Mouse (Mus musculus): ENCODE data around the gene Bbof1. TPM values are rescaled to one million over a fixed set of nuclear protein-coding genes. Genes with fewer than 3 reads are reported as not detected.

Gene Bbof1
- polyA plus RNA-seq, 1 experiment from 2014 or later: 5.0 TPM

GRCm38 (mm10) chr12:84450351-84450717, 41.5 kb downstream of the Bbof1 start:
- H3K9ac ChIP-seq (replicated peaks; ENCODE audit: low read depth, low read length): peak overlapping the region; percentile 82
- H3K9me3 ChIP-seq (ENCODE audit: control insufficient read depth, low read length): no peaks in the 10 kb centered on the region
- ATAC-seq: no peak
- H3K36me3 ChIP-seq (ENCODE audit: control insufficient read depth, insufficient read depth): no peaks in the 10 kb centered on the region
- H3K4me3 ChIP-seq (replicated peaks; ENCODE audit: low read length): peak overlapping the region; percentile 64
- H3K27ac ChIP-seq (ENCODE audit: low read length): peak overlapping the region; percentile 69
- under 1% methylated on average over 6 of the region's 6 CpGs for WGBS
- 0 out of 2 replicates have a peak, but pooled peaks cover 5% of the 10 kb centered on the region for H3K27me3 ChIP-seq (replicated peaks; ENCODE audit: control insufficient read depth, insufficient read depth, low read length)
- peak overlapping the region; percentile 87 for H3K4me2 ChIP-seq (ENCODE audit: low read length)
- H3K4me1 ChIP-seq (replicated peaks; ENCODE audit: control insufficient read depth, insufficient read depth, low read length): peaks cover 21% of the 10 kb centered on the region

GRCm38 (mm10) chr12:84450718-84451646, 42.1 kb downstream of the Bbof1 start, which contains the start of the genes Aldh6a1 and Lin52:
Gene Aldh6a1 (minus strand): TSS chr12:84451004.
Gene Lin52 (plus strand): TSS chr12:84451422.
- WGBS: under 1% methylated on average over 49 of the region's 49 CpGs
- ATAC-seq: peak; percentile 98
- H3K4me3 ChIP-seq (replicated peaks; ENCODE audit: low read length): peak within 1 kb of the TSS; percentile 64

GRCm38 (mm10) chr12:84451801-84452200, 42.9 kb downstream of the Bbof1 start:
- H3K36me3 ChIP-seq (ENCODE audit: control insufficient read depth, insufficient read depth): peaks cover under 1% of the 10 kb centered on the region; the same call in 1 of the 2 replicates
- ATAC-seq: no peak
- 2% methylated on average over 11 of the region's 11 CpGs for WGBS
- peak overlapping the region; percentile 20; the same call in 1 of the 2 replicates for H3K27ac ChIP-seq (ENCODE audit: low read length)
- peaks cover 21% of the 10 kb centered on the region for H3K4me1 ChIP-seq (replicated peaks; ENCODE audit: control insufficient read depth, insufficient read depth, low read length)
- 0 out of 2 replicates have a peak, but pooled peaks cover 5% of the 10 kb centered on the region for H3K27me3 ChIP-seq (replicated peaks; ENCODE audit: control insufficient read depth, insufficient read depth, low read length)
- H3K4me3 ChIP-seq (replicated peaks; ENCODE audit: low read length): peak overlapping the region; percentile 64
- peak overlapping the region; percentile 69 for H3K4me2 ChIP-seq (ENCODE audit: low read length)
- no peaks in the 10 kb centered on the region for H3K9me3 ChIP-seq (ENCODE audit: control insufficient read depth, low read length)
- H3K9ac ChIP-seq (replicated peaks; ENCODE audit: low read depth, low read length): peak overlapping the region; percentile 53

More at GRCm38 (mm10) chr12:84450718-84451646, 42.1 kb downstream of the Bbof1 start, which contains the start of the genes Aldh6a1 and Lin52:
- Histone ChIP-seq H3K9ac (replicated peaks; ENCODE audit: low read depth, low read length) (peak within 1 kb of the TSS; percentile 82), H3K4me1 (replicated peaks; ENCODE audit: control insufficient read depth, insufficient read depth, low read length) (peaks cover 21% of the 10 kb centered on the region), H3K4me2 (ENCODE audit: low read length) (peak within 1 kb of the TSS; percentile 87), H3K36me3 (ENCODE audit: control insufficient read depth, insufficient read depth) (no peaks in the 10 kb centered on the region), H3K27ac (ENCODE audit: low read length) (peak within 1 kb of the TSS; percentile 69), H3K27me3 (replicated peaks; ENCODE audit: control insufficient read depth, insufficient read depth, low read length) (0 out of 2 replicates have a peak, but pooled peaks cover 5% of the 10 kb centered on the region), H3K9me3 (ENCODE audit: control insufficient read depth, low read length) (no peaks in the 10 kb centered on the region)

GRCm38 (mm10) chr12:84456911-84457310, 48.0 kb downstream of the Bbof1 start:
- Histone ChIP-seq H3K4me3 (replicated peaks; ENCODE audit: low read length) (no peak overlapping the region), H3K4me1 (replicated peaks; ENCODE audit: control insufficient read depth, insufficient read depth, low read length) (peaks cover 11% of the 10 kb centered on the region), H3K27ac (ENCODE audit: low read length) (no peak overlapping the region), H3K4me2 (ENCODE audit: low read length) (no peak overlapping the region), H3K9me3 (ENCODE audit: control insufficient read depth, low read length) (no peaks in the 10 kb centered on the region), H3K36me3 (ENCODE audit: control insufficient read depth, insufficient read depth) (peaks cover 9% of the 10 kb centered on the region), H3K9ac (replicated peaks; ENCODE audit: low read depth, low read length) (no peak overlapping the region), H3K27me3 (replicated peaks; ENCODE audit: control insufficient read depth, insufficient read depth, low read length) (no peaks in the 10 kb centered on the region)
- WGBS: 91% methylated on average over 3 of the region's 3 CpGs
- ATAC-seq: no peak

GRCm38 (mm10) chr12:84459845-84460244, 51.0 kb downstream of the Bbof1 start:
- Histone ChIP-seq H3K36me3 (ENCODE audit: control insufficient read depth, insufficient read depth) (peaks cover 9% of the 10 kb centered on the region), H3K4me3 (replicated peaks; ENCODE audit: low read length) (no peak overlapping the region), H3K9ac (replicated peaks; ENCODE audit: low read depth, low read length) (no peak overlapping the region), H3K9me3 (ENCODE audit: control insufficient read depth, low read length) (no peaks in the 10 kb centered on the region), H3K4me1 (replicated peaks; ENCODE audit: control insufficient read depth, insufficient read depth, low read length) (no peaks in the 10 kb centered on the region), H3K4me2 (ENCODE audit: low read length) (no peak overlapping the region), H3K27me3 (replicated peaks; ENCODE audit: control insufficient read depth, insufficient read depth, low read length) (no peaks in the 10 kb centered on the region), H3K27ac (ENCODE audit: low read length) (no peak overlapping the region)
- WGBS: 67% methylated on average over 1 of the region's 1 CpGs
- ATAC-seq: no peak

GRCm38 (mm10) chr12:84461416-84461815, 52.5 kb downstream of the Bbof1 start:
- WGBS: 96% methylated on average over 5 of the region's 5 CpGs
- Histone ChIP-seq H3K4me3 (replicated peaks; ENCODE audit: low read length) (no peak overlapping the region), H3K36me3 (ENCODE audit: control insufficient read depth, insufficient read depth) (peaks cover 9% of the 10 kb centered on the region), H3K27me3 (replicated peaks; ENCODE audit: control insufficient read depth, insufficient read depth, low read length) (no peaks in the 10 kb centered on the region), H3K4me2 (ENCODE audit: low read length) (no peak overlapping the region), H3K4me1 (replicated peaks; ENCODE audit: control insufficient read depth, insufficient read depth, low read length) (no peaks in the 10 kb centered on the region), H3K9me3 (ENCODE audit: control insufficient read depth, low read length) (no peaks in the 10 kb centered on the region), H3K9ac (replicated peaks; ENCODE audit: low read depth, low read length) (no peak overlapping the region), H3K27ac (ENCODE audit: low read length) (no peak overlapping the region)
- ATAC-seq: no peak

- Histone ChIP-seq H3K27me3 (replicated peaks; ENCODE audit: control insufficient read depth, insufficient read depth, low read length) (no peaks in the 10 kb centered on the region), H3K27ac (ENCODE audit: low read length) (no peak overlapping the region), H3K9ac (replicated peaks; ENCODE audit: low read depth, low read length) (no peak overlapping the region), H3K4me3 (replicated peaks; ENCODE audit: low read length) (no peak overlapping the region), H3K9me3 (ENCODE audit: control insufficient read depth, low read length) (no peaks in the 10 kb centered on the region), H3K36me3 (ENCODE audit: control insufficient read depth, insufficient read depth) (peaks cover 7% of the 10 kb centered on the region), H3K4me1 (replicated peaks; ENCODE audit: control insufficient read depth, insufficient read depth, low read length) (no peaks in the 10 kb centered on the region), H3K4me2 (ENCODE audit: low read length) (no peak overlapping the region)
- no peak for ATAC-seq
- 84% methylated on average over 3 of the region's 3 CpGs for WGBS
Observed at GRCm38 (mm10) chr12:84462856-84463255, 54.0 kb downstream of the Bbof1 start.

GRCm38 (mm10) chr12:84468701-84469100, 59.8 kb downstream of the Bbof1 start:
- H3K27me3 ChIP-seq (replicated peaks; ENCODE audit: control insufficient read depth, insufficient read depth, low read length): no peaks in the 10 kb centered on the region
- no peaks in the 10 kb centered on the region for H3K36me3 ChIP-seq (ENCODE audit: control insufficient read depth, insufficient read depth)
- WGBS: 2% methylated on average over 1 of the region's 1 CpGs
- H3K4me1 ChIP-seq (replicated peaks; ENCODE audit: control insufficient read depth, insufficient read depth, low read length): no peaks in the 10 kb centered on the region
- no peak overlapping the region for H3K9ac ChIP-seq (replicated peaks; ENCODE audit: low read depth, low read length)
- ATAC-seq: no peak
- no peak overlapping the region for H3K27ac ChIP-seq (ENCODE audit: low read length)
- H3K4me2 ChIP-seq (ENCODE audit: low read length): no peak overlapping the region
- H3K4me3 ChIP-seq (replicated peaks; ENCODE audit: low read length): no peak overlapping the region
- H3K9me3 ChIP-seq (ENCODE audit: control insufficient read depth, low read length): no peaks in the 10 kb centered on the region

- no peak overlapping the region for H3K27ac ChIP-seq (ENCODE audit: low read length)
- WGBS: 94% methylated on average over 7 of the region's 7 CpGs
- H3K9me3 ChIP-seq (ENCODE audit: control insufficient read depth, low read length): no peaks in the 10 kb centered on the region
- no peak overlapping the region for H3K4me3 ChIP-seq (replicated peaks; ENCODE audit: low read length)
- H3K27me3 ChIP-seq (replicated peaks; ENCODE audit: control insufficient read depth, insufficient read depth, low read length): no peaks in the 10 kb centered on the region
- ATAC-seq: no peak
- no peaks in the 10 kb centered on the region for H3K4me1 ChIP-seq (replicated peaks; ENCODE audit: control insufficient read depth, insufficient read depth, low read length)
- no peak overlapping the region for H3K9ac ChIP-seq (replicated peaks; ENCODE audit: low read depth, low read length)
- no peaks in the 10 kb centered on the region for H3K36me3 ChIP-seq (ENCODE audit: control insufficient read depth, insufficient read depth)
- H3K4me2 ChIP-seq (ENCODE audit: low read length): no peak overlapping the region
Observed at GRCm38 (mm10) chr12:84478937-84479336, 70.1 kb downstream of the Bbof1 start.
